Mouse (Mus musculus) intestine, embryonic 16.5 days (tissue): ENCODE results near the gene Ttc7. TPM values are rescaled to one million over a fixed set of nuclear protein-coding genes. Genes with fewer than 3 reads are reported as not detected.

Experiments
- ATAC-seq: fragments of 200-750 bp; cut with Nextera tagmentation; 2 replicates; pipeline ENCODE4 v1.8.0; 2017; ENCODE audit warnings: moderate TSS enrichment, moderate library complexity
- H3K27ac ChIP-seq: fragments of 300-500 bp; sonication (generic); 2 replicates; pipeline ENCODE4 v1.5.1; 2014; ENCODE audit warnings: mild to moderate bottlenecking, low read length
- H3K27me3 ChIP-seq: fragments of 300-500 bp; sonication (generic); replicated peaks from 2 replicates; pipeline ENCODE4 v1.6.1; 2014; ENCODE audit warnings: low read length, control low read depth, mixed read lengths; ENCODE audit not compliant: control insufficient read depth, insufficient read depth
- H3K36me3 ChIP-seq: fragments of 300-500 bp; sonication (generic); 2 replicates; pipeline ENCODE4 v1.6.1; 2014; ENCODE audit warnings: low read length, control low read depth; ENCODE audit not compliant: control insufficient read depth, insufficient read depth
- H3K4me1 ChIP-seq: fragments of 300-500 bp; sonication (generic); 2 replicates; pipeline ENCODE4 v1.6.1; 2014; ENCODE audit warnings: low read length, control low read depth, mixed read lengths; ENCODE audit not compliant: control insufficient read depth, insufficient read depth
- H3K4me2 ChIP-seq: fragments of 300-500 bp; sonication (generic); 2 replicates; pipeline ENCODE4 v1.6.1; 2014; ENCODE audit warnings: low read depth, low read length, control low read depth
- H3K4me3 ChIP-seq: fragments of 300-500 bp; sonication (generic); 2 replicates; pipeline ENCODE4 v1.5.1; 2014; ENCODE audit warnings: mild to moderate bottlenecking, low read length
- H3K9ac ChIP-seq: fragments of 300-500 bp; sonication (generic); 2 replicates; pipeline ENCODE4 v1.6.1; 2014; ENCODE audit warnings: low read depth, low read length
- H3K9me3 ChIP-seq: fragments of 300-500 bp; sonication (generic); 2 replicates; pipeline ENCODE4 v1.6.1; 2016; ENCODE audit warnings: low read length, control low read depth; ENCODE audit not compliant: control insufficient read depth
- WGBS: fragments of 180-500 bp; shearing (Covaris S2); extraction: QIAGEN DNeasy Blood & Tissue Kit; methylation state at CpG from one replicate; pipeline ENCODE4 v1.1.7; 2014; 5-methylcytosine and 5-hydroxymethylcytosine counted together
- polyA plus RNA-seq: library from polyadenylated mRNA; unstranded; fragments of >200 nt; fragmentation: Nextera tagmentation; extraction: Ambion mirVana; gene quantifications from 2 replicates; pipeline ENCODE4 v1.2.1, GENCODE M21; 2015

The Ttc7 gene
- polyA plus RNA-seq, 1 experiment from 2014 or later = 21.7 TPM

- Histone ChIP-seq H3K27me3 (no peaks in the 10 kb centered on the region), H3K4me2 (0 out of 2 replicates have a peak overlapping the region, but pooled peaks have one; percentile 8), H3K36me3 (peaks cover 4% of the 10 kb centered on the region), H3K9me3 (no peaks in the 10 kb centered on the region), H3K27ac (peak overlapping the region; percentile 93), H3K4me3 (no peak overlapping the region), H3K9ac (peak overlapping the region; percentile 41), H3K4me1 (peaks cover 36% of the 10 kb centered on the region)
- peak; percentile 8 for ATAC-seq
- WGBS = 25% methylated on average over 20 of the region's 20 CpGs
Observed at GRCm38 (mm10) chr17:87351241-87352105, 68.8 kb downstream of the Ttc7 start.

- H3K4me3 ChIP-seq = no peak overlapping the region
- H3K9ac ChIP-seq = peak overlapping the region; percentile 31; the same call in 1 of the 2 replicates
- H3K36me3 ChIP-seq = peaks cover 4% of the 10 kb centered on the region
- peaks cover 43% of the 10 kb centered on the region for H3K4me1 ChIP-seq
- H3K27ac ChIP-seq = peak overlapping the region; percentile 93
- WGBS = 29% methylated on average over 16 of the region's 16 CpGs
- no peaks in the 10 kb centered on the region for H3K27me3 ChIP-seq
- no peaks in the 10 kb centered on the region for H3K9me3 ChIP-seq
- ATAC-seq = peak; percentile 88
- H3K4me2 ChIP-seq = peak overlapping the region; percentile 1; the same call in 1 of the 2 replicates
Observed at GRCm38 (mm10) chr17:87352106-87352897, 69.6 kb downstream of the Ttc7 start.

- H3K9ac ChIP-seq = no peak overlapping the region
- no peaks in the 10 kb centered on the region for H3K9me3 ChIP-seq
- peaks cover 4% of the 10 kb centered on the region; the same call in 1 of the 2 replicates for H3K36me3 ChIP-seq
- H3K27me3 ChIP-seq = no peaks in the 10 kb centered on the region
- peaks cover 44% of the 10 kb centered on the region for H3K4me1 ChIP-seq
- peak; percentile 61 for ATAC-seq
- H3K4me3 ChIP-seq = no peak overlapping the region
- peak overlapping the region; percentile 1; the same call in 1 of the 2 replicates for H3K4me2 ChIP-seq
- 48% methylated on average over 1 of the region's 1 CpGs for WGBS
- peak overlapping the region; percentile 93 for H3K27ac ChIP-seq
Observed at GRCm38 (mm10) chr17:87352898-87353225, 70.2 kb downstream of the Ttc7 start.

GRCm38 (mm10) chr17:87353745-87354320, 71.1 kb downstream of the Ttc7 start:
- Histone ChIP-seq H3K9me3 (no peaks in the 10 kb centered on the region), H3K4me1 (peaks cover 44% of the 10 kb centered on the region), H3K36me3 (no peaks in the 10 kb centered on the region), H3K4me3 (no peak overlapping the region), H3K9ac (no peak overlapping the region), H3K4me2 (no peak overlapping the region), H3K27me3 (no peaks in the 10 kb centered on the region), H3K27ac (no peak overlapping the region)
- no peak for ATAC-seq
- 86% methylated on average over 8 of the region's 8 CpGs for WGBS

- Histone ChIP-seq H3K4me3 (no peak overlapping the region), H3K9me3 (no peaks in the 10 kb centered on the region), H3K4me1 (peaks cover 40% of the 10 kb centered on the region), H3K27me3 (no peaks in the 10 kb centered on the region), H3K36me3 (no peaks in the 10 kb centered on the region), H3K9ac (no peak overlapping the region), H3K4me2 (no peak overlapping the region), H3K27ac (no peak overlapping the region)
- no peak for ATAC-seq
- whole genome bisulfite sequencing = 69% methylated on average over 8 of the region's 8 CpGs
Observed at GRCm38 (mm10) chr17:87355456-87355855, 72.8 kb downstream of the Ttc7 start.

- H3K4me3 ChIP-seq = no peak overlapping the region
- no peaks in the 10 kb centered on the region for H3K27me3 ChIP-seq
- H3K4me1 ChIP-seq = peaks cover 32% of the 10 kb centered on the region
- ATAC-seq = no peak
- H3K9me3 ChIP-seq = no peaks in the 10 kb centered on the region
- H3K27ac ChIP-seq = no peak overlapping the region
- no peaks in the 10 kb centered on the region for H3K36me3 ChIP-seq
- H3K4me2 ChIP-seq = no peak overlapping the region
- 82% methylated on average over 5 of the region's 5 CpGs for WGBS
- H3K9ac ChIP-seq = no peak overlapping the region
Observed at GRCm38 (mm10) chr17:87356261-87356660, 73.6 kb downstream of the Ttc7 start.

GRCm38 (mm10) chr17:87357506-87357905, 74.8 kb downstream of the Ttc7 start:
- 74% methylated on average over 9 of the region's 9 CpGs for WGBS
- peak; percentile 57 for ATAC-seq
- Histone ChIP-seq H3K4me3 (no peak overlapping the region), H3K4me1 (peaks cover 20% of the 10 kb centered on the region), H3K9ac (no peak overlapping the region), H3K4me2 (no peak overlapping the region), H3K27me3 (no peaks in the 10 kb centered on the region), H3K27ac (no peak overlapping the region), H3K36me3 (no peaks in the 10 kb centered on the region), H3K9me3 (no peaks in the 10 kb centered on the region)

- Histone ChIP-seq H3K27ac (no peak overlapping the region), H3K27me3 (no peaks in the 10 kb centered on the region), H3K36me3 (peaks cover 4% of the 10 kb centered on the region; the same call in 1 of the 2 replicates), H3K4me2 (no peak overlapping the region), H3K9ac (no peak overlapping the region), H3K9me3 (no peaks in the 10 kb centered on the region), H3K4me3 (no peak overlapping the region), H3K4me1 (peaks cover 8% of the 10 kb centered on the region)
- 46% methylated on average over 3 of the region's 3 CpGs for WGBS
- no peak for ATAC-seq
Observed at GRCm38 (mm10) chr17:87361132-87361531, 78.4 kb downstream of the Ttc7 start.

- Histone ChIP-seq H3K27ac (no peak overlapping the region), H3K36me3 (peaks cover 4% of the 10 kb centered on the region; the same call in 1 of the 2 replicates), H3K4me3 (no peak overlapping the region), H3K9ac (no peak overlapping the region), H3K4me1 (0 out of 2 replicates have a peak, but pooled peaks cover 12% of the 10 kb centered on the region), H3K9me3 (no peaks in the 10 kb centered on the region), H3K4me2 (no peak overlapping the region), H3K27me3 (no peaks in the 10 kb centered on the region)
- 90% methylated on average over 15 of the region's 15 CpGs for WGBS
- ATAC-seq = no peak
Observed at GRCm38 (mm10) chr17:87364108-87364507, 81.4 kb downstream of the Ttc7 start.
